Mouse (Mus musculus) thymus, postnatal 0 days (tissue): Measurements from ENCODE around the gene Coro6. TPM values are rescaled to one million over a fixed set of nuclear protein-coding genes. Genes with fewer than 3 reads are reported as not detected.

Experiments used
- DNase-seq: peaks from one replicate; pipeline ENCODE4 v3.0.0-alpha.2; 2015; ENCODE audit warnings: low spot score
- polyA plus RNA-seq: library from polyadenylated mRNA; unstranded; fragments of >200 nt; fragmentation: Nextera tagmentation; extraction: Ambion mirVana; gene quantifications from 2 replicates; pipeline ENCODE4 v1.2.1, GENCODE M21; 2015

The Coro6 gene
- polyA plus RNA-seq, 1 experiment from 2014 or later = not detected

DNA sequence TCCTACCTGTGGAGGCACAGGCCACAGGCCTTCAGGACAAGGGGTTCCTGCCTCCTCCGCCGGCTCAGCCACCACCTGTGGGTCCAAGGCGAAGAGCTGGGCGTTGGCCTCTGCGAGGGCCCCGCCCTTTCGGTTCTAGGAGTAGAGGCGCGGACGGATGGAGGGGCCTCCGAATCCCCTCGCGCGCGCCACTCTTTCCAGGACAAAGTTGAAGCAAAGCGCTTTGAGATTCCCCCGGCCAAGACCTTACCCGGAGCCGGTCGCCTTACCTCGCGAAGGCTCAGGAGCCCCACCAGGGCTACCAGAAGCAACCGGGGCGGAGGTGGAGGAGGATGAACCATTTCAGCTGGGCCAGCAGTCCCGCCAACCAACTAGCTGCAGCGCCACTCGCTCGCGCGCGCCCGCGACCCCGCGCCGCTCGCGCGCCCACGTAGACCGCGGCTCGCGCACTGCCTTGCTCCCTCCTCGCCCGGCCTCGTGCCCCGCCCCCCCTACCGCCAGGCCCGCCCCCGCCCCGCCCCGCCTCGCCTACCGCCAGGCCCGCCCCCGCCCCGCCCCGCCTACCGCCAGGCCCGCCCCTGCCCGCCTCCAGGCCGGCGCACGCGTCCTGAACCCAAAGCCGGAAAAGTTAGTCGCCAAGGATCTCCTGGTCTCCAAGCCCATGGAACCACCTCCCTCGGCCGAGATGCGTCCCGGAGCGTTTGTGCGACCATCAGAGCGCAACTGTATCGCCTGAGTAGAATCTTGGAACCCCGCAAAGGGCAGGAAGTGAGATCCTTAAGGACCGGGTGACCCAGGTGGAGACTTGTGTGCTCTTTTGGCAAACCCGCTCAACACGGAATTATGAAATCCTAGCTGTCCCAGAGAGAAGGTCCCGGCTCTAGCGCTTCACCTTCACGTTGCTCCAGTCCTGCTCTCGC lies 50.9 kb downstream of the Coro6 start:
- DNase-seq = peak; percentile 92

DNA sequence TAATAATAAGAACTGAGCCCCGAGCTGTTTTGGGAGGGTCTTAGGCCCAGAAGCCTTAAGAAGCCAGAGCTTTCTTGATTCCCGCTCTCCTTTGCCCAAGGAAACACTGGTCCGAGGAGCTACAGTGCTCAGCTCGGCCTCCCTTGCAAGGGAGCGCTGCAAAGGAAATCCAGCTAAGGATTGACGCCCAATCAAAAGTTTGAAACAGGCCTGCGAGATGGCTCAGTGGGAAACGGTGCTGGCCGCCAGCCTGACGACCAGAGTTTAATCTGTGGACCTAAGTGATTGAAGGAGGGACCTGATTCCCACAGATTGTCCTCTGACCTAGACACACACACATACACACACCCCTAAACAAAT lies 51.6 kb downstream of the Coro6 start:
- no peak for DNase-seq

DNA sequence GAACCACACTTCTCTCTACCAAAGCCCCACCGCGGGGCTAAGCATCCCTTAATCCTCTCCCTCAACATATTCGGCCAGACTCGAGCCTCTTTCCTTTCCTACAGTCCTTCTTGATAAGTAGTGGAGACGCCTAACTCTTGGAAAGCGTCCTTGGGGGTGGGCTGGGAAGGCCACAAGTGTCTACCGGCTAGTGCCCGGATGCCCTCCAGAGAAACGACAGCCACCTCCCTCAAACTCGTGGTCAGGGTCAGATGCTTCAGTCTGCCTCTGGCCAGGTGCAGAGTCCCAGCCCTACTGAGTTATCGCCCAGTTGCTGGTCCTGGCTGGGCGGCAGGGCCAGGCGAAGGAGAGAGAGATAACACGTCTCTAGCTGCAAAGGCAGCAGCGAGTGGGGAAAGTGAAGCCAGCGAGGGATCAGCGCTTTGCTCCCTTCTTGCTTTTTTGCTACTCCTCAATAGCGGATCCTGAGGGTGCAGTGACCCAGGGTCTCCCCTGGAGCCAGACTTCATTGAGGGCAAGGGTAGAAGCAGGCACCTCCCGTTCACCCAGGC lies 52.1 kb downstream of the Coro6 start:
- DNase-seq = peak; percentile 35

DNA sequence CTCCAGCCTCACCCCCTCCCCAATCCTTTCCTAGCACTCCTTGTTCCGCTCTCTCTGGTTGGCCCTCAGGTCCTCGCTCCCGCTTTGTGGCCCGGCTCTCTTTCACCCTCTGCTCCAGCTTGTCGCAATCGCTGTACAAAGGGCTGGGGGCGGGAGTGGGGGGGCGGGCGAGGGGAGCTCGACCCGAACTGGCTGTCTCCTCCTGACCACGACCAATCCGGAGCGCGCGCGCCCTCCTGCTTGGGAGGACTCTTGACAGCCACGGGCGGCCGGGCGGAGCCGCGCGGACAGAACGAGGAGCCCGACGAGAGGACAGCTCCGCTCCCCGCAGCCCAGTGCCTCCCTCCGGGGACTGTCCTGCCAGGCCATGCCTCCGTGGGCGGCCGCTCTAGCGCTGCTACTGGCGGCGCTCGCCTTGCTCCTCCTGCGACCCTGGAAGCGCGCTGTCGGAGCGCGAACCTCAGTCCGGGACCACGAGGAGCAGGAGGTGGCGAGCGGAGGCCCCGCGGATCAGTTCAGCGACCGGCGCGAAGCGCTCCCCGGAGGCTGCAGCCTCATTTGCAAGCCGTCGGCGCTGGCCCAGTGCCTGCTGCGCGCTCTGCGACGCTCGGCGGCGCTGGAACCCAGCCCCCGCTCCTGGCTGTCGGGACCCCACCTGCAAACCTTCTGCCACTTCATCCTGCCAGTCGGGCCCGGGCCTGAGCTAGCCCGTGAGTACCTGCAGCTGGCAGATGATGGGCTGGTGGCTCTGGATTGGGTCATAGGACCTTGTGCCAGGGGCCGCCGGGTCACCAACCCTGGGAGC lies 52.8 kb downstream of the Coro6 start, which contains the start of gene Abhd15:
Gene Abhd15, plus strand, starts transcription at position 290 of the 805 bp plus-strand sequence.
- peak; percentile 77 for DNase-seq

DNA sequence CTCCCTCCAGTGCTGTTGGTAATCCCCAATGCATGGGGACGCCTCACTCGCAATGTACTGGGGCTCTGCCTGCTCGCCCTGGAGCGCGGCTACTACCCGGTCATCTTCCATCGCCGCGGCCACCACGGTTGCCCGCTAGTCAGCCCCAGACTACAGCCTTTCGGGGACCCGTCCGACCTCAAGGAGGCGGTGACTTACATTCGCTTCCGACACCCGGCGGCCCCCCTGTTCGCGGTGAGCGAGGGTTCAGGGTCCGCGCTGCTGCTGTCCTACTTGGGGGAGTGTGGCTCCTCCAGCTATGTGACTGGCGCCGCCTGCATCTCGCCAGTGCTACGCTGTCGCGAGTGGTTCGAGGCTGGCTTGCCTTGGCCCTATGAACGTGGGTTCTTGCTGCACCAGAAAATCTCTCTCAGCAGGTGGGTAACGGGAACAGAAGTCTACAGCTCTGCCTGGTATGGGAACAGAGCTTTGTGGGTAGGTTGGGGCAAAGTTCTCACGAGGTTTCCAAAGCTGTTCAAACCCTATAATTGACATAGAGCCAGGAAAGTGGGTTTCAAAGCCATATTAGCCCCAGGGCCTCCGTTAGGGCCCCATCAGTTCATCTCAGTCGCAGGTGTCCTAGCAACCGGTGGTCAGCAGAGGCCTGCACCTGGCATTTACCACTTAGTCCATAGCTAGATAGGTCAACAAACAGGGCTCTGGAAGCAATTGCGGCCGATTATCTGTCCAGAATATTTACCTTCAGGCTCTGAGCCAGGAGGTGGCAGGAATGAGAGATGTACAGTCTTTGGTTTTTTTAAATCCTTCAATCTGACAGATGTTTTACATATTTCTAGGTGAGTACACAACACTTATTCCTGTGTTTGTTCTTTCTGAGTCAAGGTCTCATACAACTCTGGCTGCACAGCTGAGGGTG lies 53.7 kb downstream of the Coro6 start, which contains the start of gene Trp53i13:
Gene Trp53i13, minus strand, starts transcription at position 344 of the 916 bp plus-strand sequence.
- DNase-seq = peak; percentile 57

DNA sequence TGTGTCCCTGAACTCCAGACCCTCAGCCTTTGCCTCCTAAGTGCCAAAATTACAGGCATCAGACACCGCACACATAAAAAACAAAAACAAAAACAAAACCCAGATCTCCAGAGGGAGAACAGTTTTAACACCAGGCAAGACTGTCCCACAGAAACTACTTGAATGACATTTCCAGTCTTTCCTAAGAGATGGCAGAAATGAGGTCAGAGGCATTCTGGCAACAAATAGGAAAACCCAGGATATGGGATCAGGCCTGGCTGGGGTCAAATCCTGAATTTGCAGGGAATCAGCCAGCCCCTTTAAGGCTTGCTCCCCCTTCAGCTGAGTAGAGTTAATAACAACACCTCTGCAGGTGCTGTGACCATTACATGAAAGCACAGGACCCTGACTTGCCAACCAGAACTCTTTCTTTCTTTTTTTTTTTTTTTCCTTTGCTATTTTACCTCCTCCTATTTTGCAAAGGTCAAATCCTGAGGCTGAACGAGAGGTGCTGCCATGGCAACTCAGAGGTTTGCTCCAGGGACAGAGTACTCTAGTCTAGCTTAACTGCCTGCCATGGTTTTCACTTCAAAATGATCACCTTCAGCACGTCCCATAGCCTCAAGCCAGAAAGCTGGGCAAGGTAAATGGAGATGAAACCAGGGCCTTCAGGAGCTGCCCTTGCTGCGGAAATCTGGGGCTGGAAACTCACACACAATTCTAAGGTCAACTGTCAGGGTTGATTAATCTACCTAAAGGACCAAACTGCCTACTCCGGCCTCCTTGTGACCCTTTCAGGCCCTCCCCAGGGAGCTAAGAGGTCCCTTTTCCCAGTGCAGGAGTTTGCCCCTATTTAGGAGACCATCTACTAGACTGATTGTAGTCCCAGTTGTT lies 54.6 kb downstream of the Coro6 start:
- no peak for DNase-seq

DNA sequence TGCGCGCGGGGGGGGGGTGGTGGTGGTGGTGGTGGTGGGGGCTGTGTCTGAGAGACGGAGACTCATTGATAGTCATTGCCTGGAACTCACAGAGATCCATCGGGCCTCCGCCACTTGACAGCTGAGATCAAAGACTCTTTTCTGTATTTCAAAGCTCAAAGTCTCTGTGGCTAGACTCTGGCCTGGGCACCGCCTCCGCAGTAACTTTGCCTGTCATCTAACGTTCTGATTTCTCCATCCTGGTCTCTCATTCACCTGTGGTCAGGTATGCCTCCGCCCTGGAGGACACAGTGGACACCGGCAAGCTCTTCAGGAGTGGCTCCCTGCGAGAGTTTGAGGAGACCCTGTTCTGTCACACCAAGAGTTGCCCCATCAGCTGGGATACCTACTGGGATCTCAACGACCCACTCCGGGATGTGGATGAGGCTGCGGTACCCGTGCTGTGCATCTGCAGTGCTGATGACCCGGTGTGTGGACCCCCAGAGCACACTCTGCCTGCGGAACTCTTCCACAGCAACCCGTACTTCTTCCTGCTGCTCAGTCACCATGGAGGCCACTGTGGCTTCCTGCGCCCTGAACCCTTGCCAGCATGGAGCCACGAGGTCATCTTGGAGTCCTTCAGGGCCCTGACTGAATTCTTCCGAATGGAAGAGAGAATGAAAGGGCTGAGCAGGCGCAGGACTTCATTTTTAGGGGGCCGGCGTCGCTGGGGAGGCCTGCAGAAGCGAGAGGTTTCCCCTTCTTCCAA lies 56.0 kb downstream of the Coro6 start:
- DNase-seq = peak; percentile 47

DNA sequence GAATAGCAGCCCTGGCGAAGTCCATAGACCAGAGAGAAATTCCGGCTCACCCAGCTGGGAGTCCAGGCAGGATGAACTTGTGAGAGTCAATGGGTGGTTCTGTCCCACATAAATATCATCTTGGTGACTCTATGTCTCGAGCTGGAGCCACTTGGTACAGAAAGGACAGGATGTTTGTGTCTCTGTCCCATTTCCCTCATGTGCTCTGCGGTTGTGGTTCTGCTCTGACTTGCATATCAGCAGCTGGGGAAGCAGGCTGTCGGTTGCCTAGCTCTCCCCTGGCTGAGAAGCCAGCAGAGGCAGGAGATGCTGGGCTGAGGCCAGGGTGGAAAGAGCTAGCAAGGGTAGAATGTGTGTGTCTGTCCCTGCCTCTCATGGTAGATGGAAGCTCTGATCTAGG lies 56.8 kb downstream of the Coro6 start, which contains the start of gene Gm10392:
Gene Gm10392, minus strand, starts transcription at position 156 of the 400 bp plus-strand sequence.
- peak; percentile 92 for DNase-seq

Other genes starting within 250 kb of the Coro6 start
- 12.1 and 14.7 TPM in 2 replicates for gene Ssh2, start 246.1 kb upstream of the Coro6 start, polyA plus RNA-seq
- gene Ankrd13b, start 27.3 kb downstream of the Coro6 start, polyA plus RNA-seq = 3.1 TPM in 2 replicates
- 5.8 and 6.7 TPM in 2 replicates for gene Git1, start 31.2 kb downstream of the Coro6 start, polyA plus RNA-seq
- gene Abhd15, start 52.7 kb downstream of the Coro6 start, polyA plus RNA-seq = 16.8 and 22.7 TPM in 2 replicates
- 39.4 and 45.1 TPM in 2 replicates for gene Trp53i13, start 53.6 kb downstream of the Coro6 start, polyA plus RNA-seq
- gene Gm10392, start 56.8 kb downstream of the Coro6 start, polyA plus RNA-seq = 3.8 and 5.5 TPM in 2 replicates
- 12.9 and 16.7 TPM in 2 replicates for gene Taok1, start 145.4 kb downstream of the Coro6 start, polyA plus RNA-seq
- 3.8 and 5.2 TPM in 2 replicates for gene Nufip2, start 223.7 kb downstream of the Coro6 start, polyA plus RNA-seq